Mouse (Mus musculus) limb, embryonic 14.5 days (tissue): Measurements from ENCODE around the gene Bloc1s4. TPM values are rescaled to one million over a fixed set of nuclear protein-coding genes. Genes with fewer than 3 reads are reported as not detected.

ENCODE experiments used
- ATAC-seq: fragments of 200-750 bp; cut with Nextera tagmentation; 2 replicates; pipeline ENCODE4 v1.8.0; 2017; ENCODE audit warnings: low read depth, moderate number of reproducible peaks, moderate TSS enrichment; ENCODE audit not compliant: low FRiP score
- DNase-seq: peaks from one replicate; pipeline ENCODE4 v3.0.0-alpha.2; 2015; ENCODE audit warnings: low spot score
- H3K27ac ChIP-seq: fragments of 300-500 bp; sonication (generic); replicated peaks from 2 replicates; pipeline ENCODE4 v1.5.1; 2014; ENCODE audit warnings: low read depth, mild to moderate bottlenecking, low read length, moderate library complexity, mixed read lengths
- H3K27me3 ChIP-seq: fragments of 300-500 bp; sonication (generic); 2 replicates; pipeline ENCODE4 v1.6.1; 2014; ENCODE audit warnings: low read length, mixed read lengths; ENCODE audit not compliant: control insufficient read depth, insufficient read depth
- H3K36me3 ChIP-seq: fragments of 300-500 bp; sonication (generic); 2 replicates; pipeline ENCODE4 v1.6.1; 2014; ENCODE audit warnings: mild to moderate bottlenecking, low read length, moderate library complexity, mixed read lengths; ENCODE audit not compliant: control insufficient read depth, insufficient read depth
- H3K4me1 ChIP-seq: fragments of 300-500 bp; sonication (generic); 2 replicates; pipeline ENCODE4 v1.6.1; 2014; ENCODE audit warnings: antibody characterized with exemption, low read length, mixed read lengths; ENCODE audit not compliant: control insufficient read depth, insufficient read depth
- H3K4me2 ChIP-seq: fragments of 300-500 bp; sonication (generic); replicated peaks from 2 replicates; pipeline ENCODE4 v1.6.1; 2014; ENCODE audit warnings: low read depth, mild to moderate bottlenecking, low read length, moderate library complexity; ENCODE audit not compliant: severe bottlenecking
- H3K4me3 ChIP-seq: fragments of 300-500 bp; sonication (generic); replicated peaks from 2 replicates; pipeline ENCODE4 v1.5.1; 2014; ENCODE audit warnings: low read length
- H3K9ac ChIP-seq: fragments of 300-500 bp; sonication (generic); 2 replicates; pipeline ENCODE4 v1.6.1; 2014; ENCODE audit warnings: mild to moderate bottlenecking, low read depth, low read length, moderate library complexity; ENCODE audit not compliant: severe bottlenecking
- H3K9me3 ChIP-seq: fragments of 300-500 bp; sonication (generic); 2 replicates; pipeline ENCODE4 v1.6.1; 2016; ENCODE audit warnings: low read length; ENCODE audit not compliant: control insufficient read depth
- POLR2A ChIP-seq: fragments of 200-500 bp; IDR thresholded peaks from 2 replicates; pipeline ENCODE4 v1.8.0; 2012; ENCODE audit warnings: inconsistent platforms, mild to moderate bottlenecking, moderate library complexity, borderline replicate concordance; ENCODE audit not compliant: insufficient read depth, insufficient read length; ENCODE audit errors: extremely low read depth
- WGBS: fragments of 180-500 bp; shearing (Covaris S2); extraction: QIAGEN DNeasy Blood & Tissue Kit; methylation state at CpG from one replicate; pipeline ENCODE4 v1.1.7; 2014; 5-methylcytosine and 5-hydroxymethylcytosine counted together
- polyA plus RNA-seq, 2 experiments: library from polyadenylated mRNA; depleted of rRNA in 1 of 2; stranded (reverse) in 1 of 2; unstranded in 1 of 2; fragments of >200 nt; fragmentation: Nextera tagmentation in 1 of 2; extraction: Ambion mirVana in 1 of 2; gene quantifications; 2 replicates each; pipeline versions ENCODE4 v1.2.1 to v1.2.3; 2012 to 2014

Gene Bloc1s4
- polyA plus RNA-seq, 2 experiments = 25.8 to 27.1 TPM

- H3K27ac ChIP-seq = no peak overlapping the region
- no peak for TF ChIP-seq POLR2A
- H3K9ac ChIP-seq = no peak overlapping the region
- no peaks in the 10 kb centered on the region for H3K36me3 ChIP-seq
- no peaks in the 10 kb centered on the region for H3K9me3 ChIP-seq
- no peak overlapping the region for H3K4me3 ChIP-seq
- no peak overlapping the region for H3K4me2 ChIP-seq
- H3K4me1 ChIP-seq = 0 out of 2 replicates have a peak, but pooled peaks cover 2% of the 10 kb centered on the region
- no peaks in the 10 kb centered on the region for H3K27me3 ChIP-seq
- WGBS = 60% methylated on average over 5 of the region's 5 CpGs
- ATAC-seq = no peak
- no peak for DNase-seq
Observed at GRCm38 (mm10) chr5:36711863-36712262, 36.6 kb downstream of the Bloc1s4 start.

DNA sequence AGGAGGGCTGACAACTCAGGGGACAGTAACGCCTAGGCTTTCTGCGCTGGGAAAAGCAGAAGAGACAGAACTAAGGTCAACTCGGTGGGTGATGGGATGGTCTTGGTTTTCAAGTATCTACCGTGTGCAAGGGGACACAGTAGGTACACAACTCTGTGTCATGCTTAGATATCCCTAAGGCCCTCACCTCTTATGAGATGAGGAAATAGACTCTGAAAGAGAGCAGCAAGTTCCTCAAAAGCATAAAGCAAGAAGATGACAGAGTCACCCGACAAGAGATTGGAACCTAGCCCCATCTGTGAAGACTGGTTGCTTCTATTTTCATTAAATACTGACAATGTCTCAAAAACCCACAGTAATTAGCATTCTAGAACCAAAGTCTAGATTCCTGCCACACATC, 42.7 kb downstream of the Bloc1s4 start:
- Histone ChIP-seq H3K4me1 (no peaks in the 10 kb centered on the region), H3K9ac (no peak overlapping the region), H3K27ac (no peak overlapping the region), H3K9me3 (no peaks in the 10 kb centered on the region), H3K4me2 (no peak overlapping the region), H3K4me3 (no peak overlapping the region), H3K27me3 (no peaks in the 10 kb centered on the region), H3K36me3 (no peaks in the 10 kb centered on the region)
- 80% methylated on average over 5 of the region's 5 CpGs for WGBS
- no peak for TF ChIP-seq POLR2A
- DNase-seq (no peak), ATAC-seq (no peak)

GRCm38 (mm10) chr5:36705390-36705789, 43.1 kb downstream of the Bloc1s4 start:
- no peak for TF ChIP-seq POLR2A
- no peaks in the 10 kb centered on the region for H3K36me3 ChIP-seq
- H3K27me3 ChIP-seq = no peaks in the 10 kb centered on the region
- no peak overlapping the region for H3K4me2 ChIP-seq
- H3K27ac ChIP-seq = no peak overlapping the region
- no peaks in the 10 kb centered on the region for H3K4me1 ChIP-seq
- DNase-seq = no peak
- 86% methylated on average over 5 of the region's 5 CpGs for WGBS
- no peaks in the 10 kb centered on the region for H3K9me3 ChIP-seq
- no peak overlapping the region for H3K9ac ChIP-seq
- no peak overlapping the region for H3K4me3 ChIP-seq
- no peak for ATAC-seq

DNA sequence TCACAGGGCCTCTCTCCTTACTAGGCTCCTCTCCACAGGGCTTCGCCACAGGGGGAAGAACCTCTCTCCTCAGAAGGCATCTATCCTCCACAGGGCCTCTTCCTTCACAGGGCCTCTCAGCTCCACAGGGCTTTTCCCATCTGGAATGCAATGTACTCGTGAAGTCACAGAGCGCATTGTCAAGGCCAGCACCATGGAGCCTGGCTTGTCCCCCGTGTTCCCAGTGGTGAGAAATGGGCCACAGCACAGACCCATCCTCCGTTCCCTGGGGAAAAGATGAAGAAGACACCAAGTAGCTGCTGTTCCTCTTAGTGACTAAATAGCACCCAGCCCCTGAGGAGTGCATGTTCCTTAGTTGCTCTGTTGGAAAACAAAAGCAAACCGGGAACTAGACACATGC, 43.8 kb downstream of the Bloc1s4 start:
- H3K27me3 ChIP-seq = no peaks in the 10 kb centered on the region
- DNase-seq (no peak), ATAC-seq (no peak)
- TF ChIP-seq POLR2A = no peak
- 71% methylated on average over 6 of the region's 6 CpGs for WGBS
- no peak overlapping the region for H3K4me2 ChIP-seq
- H3K4me1 ChIP-seq = no peaks in the 10 kb centered on the region
- H3K4me3 ChIP-seq = no peak overlapping the region
- H3K36me3 ChIP-seq = no peaks in the 10 kb centered on the region
- H3K9ac ChIP-seq = no peak overlapping the region
- no peaks in the 10 kb centered on the region for H3K9me3 ChIP-seq
- H3K27ac ChIP-seq = no peak overlapping the region

- Histone ChIP-seq H3K27ac (no peak overlapping the region), H3K27me3 (no peaks in the 10 kb centered on the region), H3K36me3 (no peaks in the 10 kb centered on the region), H3K4me2 (no peak overlapping the region), H3K4me3 (no peak overlapping the region), H3K4me1 (no peaks in the 10 kb centered on the region; the same call in 1 of the 2 replicates), H3K9me3 (no peaks in the 10 kb centered on the region), H3K9ac (no peak overlapping the region)
- 76% methylated on average over 6 of the region's 6 CpGs for WGBS
- DNase-seq (no peak), ATAC-seq (no peak)
- TF ChIP-seq POLR2A = no peak
Observed at GRCm38 (mm10) chr5:36700939-36701620, 47.4 kb downstream of the Bloc1s4 start.
